In genomic region chr19:36696601-36697122, GRCm38 (mm10) we compare ENCODE assay signal across 8 mouse cellular contexts. TPM values are rescaled to one million over a fixed set of nuclear protein-coding genes. Genes with fewer than 3 reads are reported as not detected.
DNase-seq lines count a peak whose midpoint lies in the region; ATAC-seq and TF ChIP-seq lines count a peak whose summit lies in the region.

No protein-coding gene starts in this region.

- H3K27me3 ChIP-seq in liver, adult 2 months (ENCODE audit: control insufficient read depth, insufficient read depth, low read length): no peaks in the 10 kb centered on the region
- no peaks in the 10 kb centered on the region for H3K27me3 ChIP-seq in liver, embryonic 12.5 days (replicated peaks)
- no peaks in the 10 kb centered on the region for H3K27me3 ChIP-seq in heart, embryonic 13.5 days (replicated peaks)
- no peaks in the 10 kb centered on the region for H3K27me3 ChIP-seq in kidney, embryonic 15.5 days

- TF ChIP-seq CTCF in liver, adult 2 months (IDR thresholded peaks at IDR 0.05; ENCODE audit: low read depth, low read length): no peak

- no peaks in the 10 kb centered on the region for H3K36me3 ChIP-seq in liver, adult 2 months (ENCODE audit: control insufficient read depth, insufficient read depth, low read length)
- no peaks in the 10 kb centered on the region for H3K36me3 ChIP-seq in liver, embryonic 12.5 days
- no peaks in the 10 kb centered on the region for H3K36me3 ChIP-seq in heart, embryonic 13.5 days
- H3K36me3 ChIP-seq in kidney, embryonic 15.5 days: no peaks in the 10 kb centered on the region

- peak; percentile 44 for DNase-seq in liver, adult 2 months (ENCODE audit: extremely low read depth, low read depth, low spot score)
- peak; percentile 28 for DNase-seq in retina, embryonic 14.5 days (ENCODE audit: low spot score)
- no peak for DNase-seq in thymus, postnatal 10 days (ENCODE audit: low spot score in 2 of 2)
- DNase-seq in frontal cortex, postnatal 10 days (ENCODE audit: low spot score in 2 of 2): no peak

- TF ChIP-seq POLR2A in liver, adult 2 months (IDR thresholded peaks at IDR 0.05; ENCODE audit: extremely low read depth, insufficient read depth, low read length): no peak

- WGBS in liver, adult 2 months: 78% methylated on average over 7 of the region's 7 CpGs
- 69% methylated on average over 7 of the region's 7 CpGs for WGBS in liver, embryonic 12.5 days (ENCODE audit: insufficient replicate concordance)
- 17% methylated on average over 7 of the region's 7 CpGs for WGBS in heart, embryonic 13.5 days
- 60% methylated on average over 7 of the region's 7 CpGs for WGBS in kidney, embryonic 15.5 days

- no peak overlapping the region for H3K4me3 ChIP-seq in liver, adult 2 months (ENCODE audit: insufficient read depth, low read depth, low read length)
- no peak overlapping the region for H3K4me3 ChIP-seq in liver, embryonic 12.5 days
- H3K4me3 ChIP-seq in heart, embryonic 13.5 days: no peak overlapping the region
- no peak overlapping the region for H3K4me3 ChIP-seq in kidney, embryonic 15.5 days (replicated peaks)

- no peak overlapping the region for H3K27ac ChIP-seq in liver, adult 2 months (replicated peaks; ENCODE audit: insufficient read depth, low read depth, low read length)
- no peak overlapping the region for H3K27ac ChIP-seq in liver, embryonic 12.5 days
- peak overlapping the region; percentile 97 for H3K27ac ChIP-seq in heart, embryonic 13.5 days (replicated peaks)
- peak overlapping the region; percentile 78 for H3K27ac ChIP-seq in kidney, embryonic 15.5 days

- ATAC-seq in liver, embryonic 12.5 days: no peak
- peak; percentile 68; the same call in 1 of the 2 replicates for ATAC-seq in heart, embryonic 13.5 days (ENCODE audit: extremely low read depth, insufficient number of reproducible peaks, low FRiP score, low TSS enrichment)
- ATAC-seq in kidney, embryonic 15.5 days (replicated peaks; ENCODE audit: low FRiP score): no peak
- no peak for ATAC-seq in frontal cortex, adult (ENCODE audit: low TSS enrichment)

- no peak overlapping the region for H3K9ac ChIP-seq in liver, adult 2 months (ENCODE audit: low read depth, low read length)
- no peak overlapping the region for H3K9ac ChIP-seq in liver, embryonic 12.5 days
- H3K9ac ChIP-seq in heart, embryonic 13.5 days: peak overlapping the region; percentile 72
- H3K9ac ChIP-seq in kidney, embryonic 15.5 days: no peak overlapping the region

- H3K9me3 ChIP-seq in liver, embryonic 12.5 days (replicated peaks): no peaks in the 10 kb centered on the region
- peaks cover 3% of the 10 kb centered on the region; the same call in 1 of the 2 replicates for H3K9me3 ChIP-seq in heart, embryonic 13.5 days
- H3K9me3 ChIP-seq in kidney, embryonic 15.5 days (replicated peaks): no peaks in the 10 kb centered on the region; the same call in 1 of the 2 replicates

- no peak overlapping the region for H3K4me2 ChIP-seq in liver, embryonic 12.5 days
- peak overlapping the region; percentile 20 for H3K4me2 ChIP-seq in heart, embryonic 13.5 days
- no peak overlapping the region for H3K4me2 ChIP-seq in kidney, embryonic 15.5 days

- H3K4me1 ChIP-seq in liver, adult 2 months (ENCODE audit: control insufficient read depth, insufficient read depth, low read length): peaks cover 4% of the 10 kb centered on the region; the same call in 1 of the 2 replicates
- no peaks in the 10 kb centered on the region for H3K4me1 ChIP-seq in liver, embryonic 12.5 days
- H3K4me1 ChIP-seq in heart, embryonic 13.5 days: peaks cover 61% of the 10 kb centered on the region
- peaks cover 18% of the 10 kb centered on the region for H3K4me1 ChIP-seq in kidney, embryonic 15.5 days

- H3K79me2 ChIP-seq in liver, adult 2 months (ENCODE audit: control insufficient read depth, insufficient read depth, low read length): no peaks in the 10 kb centered on the region

RNA-seq across cellular contexts. Expression of gene Ppp1r3c, which starts 39.8 kb away (rescaled TPM):
- total RNA-seq in liver, adult 2 months (2014; rRNA removed): 30.1 and 39.9 TPM in 2 replicates
- polyA plus RNA-seq in liver, adult 2 months (2012; rRNA removed): 23.3 and 40.1 TPM in 2 replicates
- polyA plus RNA-seq in liver, embryonic 12.5 days (2016; fragmentation: Nextera tagmentation; extraction: Ambion mirVana): 0.89 and 1.0 TPM in 2 replicates
- 49.2 and 64.7 TPM in 2 replicates for polyA plus RNA-seq in heart, embryonic 13.5 days (2015; fragmentation: Nextera tagmentation; extraction: Ambion mirVana)
- 17.4 and 17.5 TPM in 2 replicates for polyA plus RNA-seq in kidney, embryonic 15.5 days (2015; fragmentation: Nextera tagmentation; extraction: Ambion mirVana)

Comparison
In these comparisons a context has a peak if more than half of its experiments do, and no peak if none do; other contexts are left out.
1. DNase-seq: peak in liver, adult 2 months (single experiment) and retina, embryonic 14.5 days (single experiment); none in thymus, postnatal 10 days (0 of 2) and frontal cortex, postnatal 10 days (0 of 2).
2. H3K27ac ChIP-seq: peak in heart, embryonic 13.5 days (single experiment) and kidney, embryonic 15.5 days (single experiment); none in liver, adult 2 months (single experiment) and liver, embryonic 12.5 days (single experiment).